Mouse (Mus musculus): ENCODE measurements around the gene Eif2b4.

DNA sequence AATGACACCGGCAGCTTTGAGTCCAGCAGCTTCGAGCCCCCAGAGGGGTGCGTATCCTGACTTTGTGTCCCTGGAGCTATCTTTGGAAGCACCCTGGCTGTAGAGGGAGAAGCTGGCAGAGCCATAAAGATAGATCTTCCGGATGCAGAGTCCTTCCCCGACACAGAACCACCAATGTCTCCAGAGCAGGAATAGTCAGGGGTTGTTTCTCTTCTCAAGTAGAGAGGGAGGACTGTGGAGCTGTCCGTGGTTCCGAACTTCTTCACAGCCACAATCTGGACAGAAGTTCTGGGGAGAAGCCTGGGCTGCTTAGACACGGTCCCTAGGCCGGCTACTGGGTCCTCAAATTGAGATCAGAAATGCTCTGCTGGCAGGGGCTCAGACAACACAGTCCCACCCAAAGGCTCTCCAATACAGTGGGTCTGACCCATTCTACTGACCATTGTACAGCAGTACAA is 54.2 kb downstream of the Eif2b4 start:
- TF ChIP-seq CTCF (IDR thresholded peaks at IDR 0.05; ENCODE audit: low read depth) (no peak), EP300 (IDR thresholded peaks at IDR 0.05; ENCODE audit: low read depth) (no peak)

Data from heart, postnatal 0 days (tissue).